Mouse (Mus musculus) G1E-ER4 (cell line): ENCODE measurements around the gene Adap1. TPM values are rescaled to one million over a fixed set of nuclear protein-coding genes. Genes with fewer than 3 reads are reported as not detected.

ENCODE experiments used
- GATA1 ChIP-seq: IDR thresholded peaks from one replicate; pipeline ENCODE4 v1.8.0; 2012; ENCODE audit warnings: low read length, inconsistent platforms
- polyA plus RNA-seq: library from polyadenylated mRNA; stranded (reverse); fragments of >175 nt; gene quantifications from 2 replicates; pipeline ENCODE4 v1.2.3, GENCODE M21; 2012

Gene Adap1
- polyA plus RNA-seq, 1 experiment = 0.06 TPM

DNA sequence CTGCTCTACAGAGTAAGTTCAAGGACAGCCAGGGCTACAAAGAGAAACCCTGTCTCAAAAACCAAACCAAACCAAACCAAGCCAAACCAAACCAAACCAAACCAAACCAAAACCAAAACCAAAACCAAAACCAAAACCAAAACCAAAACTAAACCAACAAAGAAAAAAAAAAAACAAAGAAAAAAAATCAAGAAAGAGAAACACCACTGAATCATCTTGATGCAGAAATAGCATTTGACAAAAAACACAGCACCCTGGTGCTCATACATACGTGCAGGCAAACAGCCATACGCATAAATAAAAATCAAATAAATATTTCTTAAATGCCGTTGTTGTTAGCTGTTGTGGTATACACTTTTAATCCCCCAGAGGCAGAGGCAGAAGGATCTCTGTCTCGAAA is 14.9 kb downstream of the Adap1 start:
- no peak for TF ChIP-seq GATA1

DNA sequence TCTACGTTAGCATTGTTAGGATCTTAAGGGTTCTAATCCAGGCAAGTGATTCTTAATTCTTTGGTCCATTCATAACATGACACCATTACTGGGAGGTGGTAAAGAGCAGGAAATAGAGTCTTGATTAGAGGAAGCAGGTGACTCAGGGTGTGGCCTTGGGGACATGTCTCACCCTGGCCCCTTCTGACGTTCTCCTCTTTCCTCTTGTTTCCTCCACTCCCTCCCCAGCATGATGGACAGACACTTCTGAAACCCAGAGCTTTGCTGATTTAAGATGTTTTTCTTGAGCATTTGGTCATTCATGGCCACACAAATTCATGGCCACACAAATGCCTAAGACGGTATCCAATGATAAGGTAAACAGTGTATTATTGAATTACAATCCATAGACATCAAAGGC is 15.5 kb downstream of the Adap1 start:
- TF ChIP-seq GATA1 = no peak

DNA sequence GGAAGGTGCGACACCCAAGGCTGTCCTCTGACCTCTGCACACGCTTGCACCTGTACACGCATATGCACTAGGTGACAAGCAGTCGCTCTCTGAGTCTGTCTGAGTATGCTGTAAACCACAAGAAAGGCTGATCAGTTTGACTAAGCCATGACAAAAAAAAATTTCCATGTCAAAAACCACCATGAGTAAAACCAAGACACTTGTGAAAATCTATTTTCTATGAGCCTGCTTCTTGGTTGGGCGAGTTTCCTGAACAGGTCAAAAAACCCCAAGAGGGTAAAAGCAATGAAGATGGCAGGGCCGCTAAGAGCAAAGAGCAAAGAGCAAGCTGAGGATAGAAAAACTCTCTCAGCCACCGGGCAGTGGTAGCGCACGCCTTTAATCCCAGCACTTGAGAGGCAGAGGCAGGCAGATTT is 21.8 kb downstream of the Adap1 start:
- no peak for TF ChIP-seq GATA1

DNA sequence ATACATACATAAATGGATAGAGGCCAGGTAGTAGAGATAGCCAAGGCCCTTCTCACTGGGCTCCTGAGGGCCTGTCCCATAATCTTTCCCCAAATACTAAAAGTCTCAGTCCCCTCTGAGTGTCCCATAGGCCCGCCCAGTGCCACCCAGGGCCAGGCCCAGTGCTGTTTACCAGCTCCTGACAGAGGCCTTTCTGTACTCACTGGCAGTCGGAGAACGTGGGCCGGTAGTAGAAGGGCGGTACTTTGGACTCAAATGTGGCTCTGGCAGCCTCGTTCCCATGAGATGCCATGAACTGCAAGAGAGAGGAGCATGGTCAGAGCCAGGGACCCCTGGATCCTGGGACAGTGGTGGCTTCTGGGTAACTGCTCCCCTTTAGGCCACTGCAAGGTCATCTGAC is 23.3 kb downstream of the Adap1 start:
- no peak for TF ChIP-seq GATA1

DNA sequence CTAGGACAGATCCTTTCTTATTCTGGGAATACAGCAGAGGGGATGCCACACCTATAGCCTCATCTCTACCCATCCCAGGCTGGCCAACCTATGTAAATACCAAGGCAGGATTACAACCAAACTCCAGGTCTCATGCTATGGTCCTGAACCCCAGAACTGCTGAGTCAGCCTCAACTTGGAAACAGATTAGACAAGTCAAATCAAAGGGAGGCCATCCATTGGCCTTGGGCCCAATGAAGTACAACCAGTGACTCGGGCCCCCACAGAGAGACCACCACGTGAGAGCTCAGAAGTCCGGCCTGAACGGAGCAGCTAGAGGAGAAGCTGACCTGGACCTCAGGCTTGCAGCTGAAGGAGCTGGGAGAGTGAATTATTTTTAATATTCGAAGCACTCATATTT is 27.7 kb downstream of the Adap1 start:
- no peak for TF ChIP-seq GATA1

DNA sequence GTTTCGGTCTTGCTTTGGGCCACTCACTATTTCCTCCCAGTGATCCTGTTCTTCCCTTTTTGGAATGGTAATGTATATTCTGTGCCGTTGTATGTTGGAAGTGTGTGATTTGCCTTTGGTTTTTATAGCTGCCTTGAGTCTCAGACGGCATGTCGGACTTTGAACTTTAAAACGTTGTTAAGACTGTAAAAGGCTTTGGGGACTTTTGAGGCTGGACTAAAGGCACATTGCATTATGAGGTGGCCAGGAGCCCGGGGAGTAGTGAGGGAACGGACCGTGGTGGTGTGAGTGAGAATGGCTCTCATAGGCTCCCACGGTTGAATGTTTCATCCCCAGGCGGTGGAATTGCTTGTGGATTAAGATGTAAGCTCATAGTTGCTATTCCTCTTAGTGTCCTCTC is 28.3 kb downstream of the Adap1 start:
- TF ChIP-seq GATA1 = no peak

DNA sequence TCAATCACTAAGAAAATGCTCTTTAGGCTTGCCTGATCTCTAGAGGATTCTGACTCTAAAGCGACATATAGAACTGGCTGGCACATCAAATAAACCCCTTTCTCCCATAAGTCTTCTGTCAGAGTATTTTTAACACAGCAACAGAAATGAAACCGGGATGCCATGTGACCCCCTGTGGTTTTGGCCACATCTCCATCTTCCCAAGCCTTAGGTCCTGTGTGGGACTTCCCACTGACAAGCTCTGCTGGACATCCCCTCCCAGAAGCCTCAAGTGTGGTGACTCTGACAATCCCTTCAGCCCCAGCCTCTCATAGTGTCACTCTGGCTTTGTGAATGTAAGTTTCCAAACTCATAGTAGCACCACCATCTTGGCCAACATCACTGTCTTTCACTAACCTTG is 31.3 kb downstream of the Adap1 start:
- TF ChIP-seq GATA1 = no peak

DNA sequence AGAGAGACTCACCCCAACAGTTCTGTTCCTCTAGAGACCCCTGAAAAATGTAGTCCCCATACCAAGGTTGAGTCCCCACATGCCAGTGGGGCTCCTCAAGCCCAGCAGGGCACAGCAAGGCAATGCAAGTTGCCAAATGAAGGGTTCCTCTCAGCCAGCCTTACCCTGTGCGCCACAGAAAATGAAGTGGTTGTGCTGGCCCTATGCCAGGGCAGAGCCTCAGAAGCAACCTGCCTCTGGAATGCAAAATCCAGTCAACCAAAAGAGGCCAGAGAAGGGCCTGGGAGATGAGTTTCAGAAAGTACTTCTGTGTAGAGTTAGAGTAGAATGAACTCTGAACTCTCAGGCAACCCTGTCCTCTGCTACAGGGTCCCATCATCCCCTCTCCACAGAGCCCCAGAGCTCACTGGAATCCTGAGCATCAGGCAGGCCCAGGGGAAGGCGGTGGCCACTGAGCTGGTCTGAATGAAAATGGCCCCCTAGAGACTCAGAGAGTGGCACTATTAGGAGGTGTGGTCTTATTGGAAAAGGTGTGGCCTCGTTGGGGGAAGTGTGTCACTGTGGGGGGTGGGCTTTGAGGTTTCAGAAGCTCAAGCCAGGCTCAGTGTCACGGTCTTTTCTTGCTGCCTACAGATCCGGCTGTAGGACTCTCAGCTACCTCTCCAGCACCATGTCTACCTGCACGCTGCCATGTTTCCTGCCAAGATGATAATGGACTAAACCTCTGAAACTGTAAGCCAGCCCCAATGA is 33.4 kb downstream of the Adap1 start:
- no peak for TF ChIP-seq GATA1

DNA sequence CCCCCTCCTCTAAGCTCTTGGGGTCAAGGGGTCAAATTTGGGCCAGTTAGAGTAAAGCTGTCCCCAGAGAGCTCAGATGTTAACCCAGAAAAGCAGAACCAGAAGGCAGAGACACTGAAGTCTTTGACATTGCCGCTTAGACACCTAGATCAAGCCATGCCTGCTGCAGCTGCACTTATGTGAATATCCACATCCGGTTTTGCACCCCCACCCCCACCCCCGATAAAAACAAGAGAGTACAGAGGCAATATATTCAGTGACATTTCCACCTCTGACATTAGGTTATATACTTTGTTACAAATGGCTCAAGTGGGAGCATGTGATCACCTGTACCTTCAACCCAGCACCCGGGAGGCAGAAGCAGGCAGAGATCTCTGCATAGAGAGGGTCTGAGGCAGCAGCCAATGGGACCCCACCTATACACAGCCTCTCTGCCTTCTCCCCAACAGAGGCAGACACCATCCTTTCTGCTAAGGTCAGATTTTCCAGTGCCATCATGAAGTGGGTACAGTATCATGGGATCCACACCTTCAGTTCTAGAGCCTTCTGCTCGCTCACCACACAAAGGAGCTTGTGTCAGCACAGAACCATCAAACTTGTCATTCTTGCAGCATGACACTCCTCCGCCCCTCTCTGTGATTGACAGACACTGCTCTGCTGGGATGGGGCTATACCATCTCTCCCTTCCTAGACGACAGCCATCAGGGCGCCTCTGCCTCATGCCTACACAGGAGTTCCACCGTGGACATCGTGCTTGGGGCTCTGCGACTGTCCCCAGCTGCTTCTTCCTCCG is 34.8 kb downstream of the Adap1 start:
- TF ChIP-seq GATA1 = no peak

DNA sequence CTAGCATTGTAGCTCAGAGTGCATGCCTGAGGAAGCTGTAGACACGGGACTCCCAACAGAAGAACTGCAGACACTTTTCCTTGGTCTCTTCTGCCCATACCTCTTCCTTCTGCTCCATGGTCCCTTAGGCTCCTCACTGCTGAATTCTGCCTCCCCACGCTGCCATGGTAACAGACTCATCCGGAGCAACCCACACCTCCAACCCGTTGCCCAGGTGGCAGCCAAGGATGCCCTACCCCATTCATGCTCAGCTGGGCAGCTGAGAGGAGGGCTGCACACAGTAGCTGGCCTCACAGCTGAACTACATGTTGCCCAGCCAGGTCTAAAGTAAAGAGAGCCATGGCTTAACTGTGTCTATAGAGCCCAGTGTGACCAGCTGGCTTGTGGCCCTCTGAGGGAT is 36.8 kb downstream of the Adap1 start:
- no peak for TF ChIP-seq GATA1

DNA sequence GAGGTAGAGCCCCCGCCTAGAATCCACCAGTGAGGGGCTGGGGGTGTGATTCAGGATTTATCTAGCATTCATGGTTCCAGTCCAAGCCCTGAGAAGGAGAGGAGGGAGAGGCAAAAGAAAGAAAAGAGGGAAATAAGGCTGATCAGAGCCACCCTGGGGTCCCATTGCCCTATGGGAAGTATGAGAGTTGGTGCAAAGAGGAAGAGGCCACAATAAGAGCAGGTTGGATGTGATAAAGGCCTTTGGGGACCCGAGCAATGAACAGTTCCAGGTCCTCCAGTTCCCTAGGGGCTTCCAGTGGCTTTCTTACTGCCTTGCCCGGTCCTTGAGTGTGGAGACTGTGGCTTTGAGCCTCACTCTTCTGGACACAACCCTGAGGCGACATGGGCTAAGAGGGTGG is 37.6 kb downstream of the Adap1 start:
- no peak for TF ChIP-seq GATA1

DNA sequence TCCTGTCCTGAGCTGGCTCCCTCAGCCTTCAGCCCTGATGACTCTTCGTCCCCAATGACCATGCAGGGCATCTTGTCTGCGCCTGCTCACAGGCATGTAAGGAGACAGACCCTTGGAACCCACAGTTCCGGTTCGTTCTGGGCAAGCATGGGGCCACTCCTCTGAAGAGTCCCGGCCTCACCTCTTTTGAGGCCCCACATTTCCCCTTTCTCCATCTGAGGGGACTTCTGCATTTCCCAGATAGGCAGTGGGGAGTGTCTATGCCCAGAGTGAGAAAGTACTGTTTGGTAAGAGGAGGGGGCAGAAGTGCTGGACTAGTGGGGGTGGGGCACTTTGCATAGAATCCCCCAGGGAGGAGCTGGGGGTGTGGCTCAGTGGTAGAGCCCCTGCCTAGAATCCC is 38.3 kb downstream of the Adap1 start:
- TF ChIP-seq GATA1 = no peak

DNA sequence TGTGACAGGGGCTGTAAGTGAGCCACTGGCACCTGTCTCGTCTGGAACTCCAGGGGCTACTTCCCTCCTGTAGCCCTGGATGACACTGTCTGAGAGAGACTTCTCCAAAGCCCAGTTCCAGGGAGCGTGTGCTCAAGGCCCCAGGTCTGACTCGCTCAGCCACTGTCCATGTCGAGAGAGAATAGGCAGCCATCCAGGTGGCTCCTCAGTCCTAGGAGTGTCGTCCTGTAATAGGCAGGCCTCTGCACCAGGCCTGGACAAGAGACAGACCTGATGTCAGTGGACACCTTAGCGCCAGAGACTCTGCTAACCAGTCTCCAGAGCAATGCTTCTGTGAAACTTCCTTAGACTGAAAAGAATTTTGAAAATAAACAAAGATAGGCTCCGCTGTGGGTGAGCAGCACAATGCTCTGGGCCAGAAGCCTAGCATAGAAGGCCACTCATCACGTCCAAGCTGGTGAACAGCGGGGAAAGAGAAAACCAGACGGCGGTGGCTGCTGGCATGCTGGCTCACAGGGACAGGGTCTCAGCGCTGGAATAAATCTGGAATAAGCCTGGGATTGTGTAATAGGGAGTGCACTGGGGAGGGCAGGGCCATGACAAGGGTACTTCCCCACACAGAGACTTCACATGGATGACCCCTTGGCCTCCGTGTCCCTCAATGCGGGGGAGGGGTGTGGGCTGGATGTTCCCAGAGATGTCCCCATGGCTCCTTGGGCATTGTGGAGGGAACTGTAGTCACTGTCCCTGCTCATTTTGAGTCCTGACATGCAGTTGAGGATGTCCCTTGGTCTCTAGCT is 39.1 kb downstream of the Adap1 start:
- no peak for TF ChIP-seq GATA1

DNA sequence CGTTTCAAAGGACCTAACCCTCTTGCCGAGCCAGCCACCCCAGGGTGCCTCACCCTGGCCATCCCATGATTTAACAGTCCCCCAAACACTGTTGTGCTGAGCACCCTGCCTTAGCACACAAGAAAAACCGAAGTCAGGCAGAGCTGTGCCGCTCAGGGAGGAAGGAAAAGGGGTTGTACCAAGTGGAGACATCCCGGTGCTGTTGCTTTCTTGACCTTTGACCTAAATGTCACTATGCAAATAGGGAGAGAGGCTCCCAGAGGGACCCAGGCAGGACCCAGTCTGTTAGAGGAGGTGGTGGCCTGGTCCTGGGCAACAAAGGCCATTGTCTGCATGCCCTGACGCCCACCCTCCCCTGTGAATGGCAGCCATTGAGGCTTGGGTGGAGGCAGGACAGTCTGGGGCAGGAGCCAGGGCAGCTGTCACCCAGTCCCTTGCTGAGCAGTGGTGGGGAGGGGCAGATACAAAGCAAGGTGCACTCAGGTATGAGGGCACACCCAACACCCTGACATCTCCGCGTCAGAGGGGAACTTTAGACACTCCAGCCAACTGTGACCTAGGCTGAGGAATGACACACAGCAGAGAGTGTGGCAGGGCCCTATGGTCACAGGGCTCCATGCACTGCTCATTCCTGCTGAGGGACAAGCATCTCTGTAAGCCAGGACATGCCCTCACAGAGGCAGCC is 39.9 kb downstream of the Adap1 start:
- no peak for TF ChIP-seq GATA1

DNA sequence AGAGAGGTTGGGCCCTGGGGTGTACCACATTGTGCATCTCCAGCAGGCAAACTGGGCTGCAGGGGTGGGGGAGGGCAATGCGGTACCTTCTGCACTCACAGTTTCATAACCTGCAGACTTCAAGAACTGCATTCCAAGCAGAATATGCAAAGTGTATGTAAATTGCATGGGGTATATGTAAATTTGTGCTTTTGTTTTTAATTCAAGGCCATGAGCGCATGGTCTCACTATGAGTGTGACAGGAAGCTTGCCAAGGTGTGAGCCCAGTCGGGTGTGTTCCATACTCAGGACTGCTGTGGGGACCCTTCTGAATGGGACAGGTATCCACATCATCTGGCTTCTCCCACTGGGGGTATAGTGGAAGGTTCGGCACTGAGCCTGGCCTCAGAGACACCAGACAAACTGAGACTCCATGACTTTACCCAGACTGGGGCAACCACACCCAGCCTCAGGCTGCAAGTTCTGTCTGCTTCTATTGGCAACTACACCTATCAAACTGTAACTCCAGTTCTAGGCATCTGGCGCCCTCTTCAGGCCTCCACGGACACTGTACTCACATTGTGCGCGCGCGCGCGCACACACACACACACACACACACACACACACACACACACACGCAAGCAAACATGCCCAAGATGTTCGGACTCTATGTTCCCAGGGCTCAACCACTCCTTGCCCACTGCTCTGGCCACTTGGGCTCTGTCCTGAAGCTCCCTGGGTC is 41.8 kb downstream of the Adap1 start:
- no peak for TF ChIP-seq GATA1

DNA sequence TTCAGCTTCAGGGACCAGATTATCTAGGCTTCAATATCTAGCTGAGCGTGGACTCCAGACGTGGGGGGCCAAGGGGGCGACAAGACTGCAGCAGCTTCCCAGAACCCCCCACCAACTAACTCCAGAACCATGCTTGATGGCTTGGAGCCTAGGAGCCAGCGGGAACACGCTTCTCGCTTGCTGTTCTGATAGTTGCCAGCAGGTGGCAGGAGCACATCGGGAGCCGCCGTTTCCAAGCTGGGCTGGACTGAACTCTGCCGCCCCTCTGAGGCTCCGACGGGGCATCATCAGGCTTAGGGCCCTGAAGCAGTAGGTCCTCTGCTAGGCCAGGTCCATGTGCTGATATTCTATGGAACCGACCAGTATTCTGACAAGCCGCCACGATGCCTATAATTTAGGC is 43.2 kb downstream of the Adap1 start:
- TF ChIP-seq GATA1 = no peak
